Mouse (Mus musculus): Measurements from ENCODE around the gene Asl. TPM values are rescaled to one million over a fixed set of nuclear protein-coding genes. Genes with fewer than 3 reads are reported as not detected.

Gene Asl
- total and polyA plus RNA-seq, 2 experiments from 2014 or later: 15.9 to 21.1 TPM

DNA sequence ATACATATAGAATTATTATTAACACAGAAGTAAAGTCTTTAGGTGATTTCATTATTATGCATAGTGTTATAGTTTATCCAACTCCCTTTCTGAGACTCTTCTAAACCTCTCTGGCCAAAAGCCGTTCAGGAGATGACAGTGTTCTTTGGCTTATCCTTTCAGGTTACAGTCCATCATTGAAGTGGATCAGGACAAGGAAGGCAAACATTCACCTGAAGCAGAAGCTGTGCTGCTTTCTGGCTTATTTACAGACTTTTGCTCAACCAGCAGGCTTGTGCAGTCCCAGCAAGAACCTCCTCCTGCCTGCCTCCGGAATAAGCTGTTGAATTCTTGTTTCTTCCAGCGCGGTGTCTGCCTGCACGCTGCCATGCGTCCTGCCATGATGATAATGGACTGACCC is 44.0 kb upstream of the Asl start, which contains the start of gene Tpst1:
Tpst1 (plus strand) TSS at position 301 of the 400 bp plus-strand sequence.
- Histone ChIP-seq H3K27me3 (ENCODE audit: control insufficient read depth, insufficient read depth, low read length) (peaks cover 6% of the 10 kb centered on the region; the same call in 1 of the 2 replicates), H3K9ac (replicated peaks; ENCODE audit: low read depth, low read length) (no peak within 1 kb of the TSS), H3K4me1 (ENCODE audit: control insufficient read depth, insufficient read depth) (no peaks in the 10 kb centered on the region), H3K27ac (ENCODE audit: low read depth) (no peak within 1 kb of the TSS), H3K4me2 (ENCODE audit: low read depth, low read length) (no peak within 1 kb of the TSS), H3K4me3 (ENCODE audit: low read depth, low read length) (no peak within 1 kb of the TSS), H3K36me3 (replicated peaks; ENCODE audit: control insufficient read depth, insufficient read depth, low read length) (no peaks in the 10 kb centered on the region), H3K9me3 (replicated peaks; ENCODE audit: control insufficient read depth, low read length) (no peaks in the 10 kb centered on the region)
- no peak for TF ChIP-seq EP300 (IDR thresholded peaks at IDR 0.05; ENCODE audit: low read depth)
- TF ChIP-seq CTCF (IDR thresholded peaks at IDR 0.05; ENCODE audit: low read depth): no peak
- 80% methylated on average over 6 of the region's 6 CpGs for WGBS
- DNase-seq (ENCODE audit: low spot score) (no peak), ATAC-seq (ENCODE audit: insufficient read depth, low read depth) (no peak)

DNA sequence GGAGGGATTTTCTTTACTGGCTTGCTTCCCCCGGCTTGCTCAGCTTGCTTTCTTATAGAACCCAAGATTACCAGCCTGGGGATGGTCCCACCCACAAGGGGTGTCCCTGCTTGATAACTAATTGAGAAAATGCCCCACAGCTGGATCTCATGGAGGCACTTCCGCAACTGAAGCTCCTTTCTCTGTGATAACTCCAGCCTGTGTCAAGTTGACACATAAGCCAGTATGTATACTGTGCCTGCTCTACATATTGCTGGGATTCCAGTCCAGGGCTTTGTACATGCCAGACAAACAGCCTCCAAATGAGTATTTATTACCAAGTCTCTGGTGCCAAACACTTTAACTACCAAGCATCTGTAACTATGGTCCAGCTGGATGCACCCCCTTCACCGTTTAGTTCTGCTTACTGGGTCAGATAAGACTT is 38.8 kb upstream of the Asl start:
- Histone ChIP-seq H3K27ac (ENCODE audit: low read depth) (no peak overlapping the region), H3K27me3 (ENCODE audit: control insufficient read depth, insufficient read depth, low read length) (peaks cover 8% of the 10 kb centered on the region; the same call in 1 of the 2 replicates), H3K4me3 (ENCODE audit: low read depth, low read length) (no peak overlapping the region), H3K4me1 (ENCODE audit: control insufficient read depth, insufficient read depth) (no peaks in the 10 kb centered on the region), H3K9me3 (replicated peaks; ENCODE audit: control insufficient read depth, low read length) (0 out of 2 replicates have a peak, but pooled peaks cover 3% of the 10 kb centered on the region), H3K4me2 (ENCODE audit: low read depth, low read length) (no peak overlapping the region), H3K9ac (replicated peaks; ENCODE audit: low read depth, low read length) (no peak overlapping the region), H3K36me3 (replicated peaks; ENCODE audit: control insufficient read depth, insufficient read depth, low read length) (no peaks in the 10 kb centered on the region)
- no peak for ATAC-seq (ENCODE audit: insufficient read depth, low read depth)
- TF ChIP-seq EP300 (IDR thresholded peaks at IDR 0.05; ENCODE audit: low read depth): no peak
- 45% methylated on average over 3 of the region's 3 CpGs for WGBS
- DNase-seq (ENCODE audit: low spot score): no peak

DNA sequence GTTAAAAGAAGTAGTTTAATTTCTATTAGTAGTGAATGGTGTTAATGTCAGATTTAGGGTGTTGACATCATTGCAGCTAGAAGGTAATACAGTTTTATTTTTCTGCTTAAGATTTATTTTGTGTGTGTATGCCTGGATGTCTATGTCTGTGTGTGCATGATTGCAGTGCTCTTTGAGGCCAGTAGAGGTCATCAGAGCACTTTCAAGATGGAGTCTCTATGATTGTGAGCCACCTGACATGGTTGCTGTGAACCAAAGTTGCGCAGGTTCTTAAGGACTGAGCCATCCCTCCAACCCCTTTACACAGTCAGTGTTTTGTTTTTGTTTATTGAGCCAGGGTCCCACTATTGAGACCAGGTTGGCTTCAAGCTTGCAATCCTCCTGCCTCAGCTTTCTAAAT is 36.5 kb upstream of the Asl start:
- H3K9me3 ChIP-seq (replicated peaks; ENCODE audit: control insufficient read depth, low read length): 0 out of 2 replicates have a peak, but pooled peaks cover 3% of the 10 kb centered on the region
- 95% methylated on average over 1 of the region's 1 CpGs for WGBS
- H3K9ac ChIP-seq (replicated peaks; ENCODE audit: low read depth, low read length): no peak overlapping the region
- no peak overlapping the region for H3K4me2 ChIP-seq (ENCODE audit: low read depth, low read length)
- H3K36me3 ChIP-seq (replicated peaks; ENCODE audit: control insufficient read depth, insufficient read depth, low read length): no peaks in the 10 kb centered on the region
- ATAC-seq (ENCODE audit: insufficient read depth, low read depth) (no peak), DNase-seq (ENCODE audit: low spot score) (no peak)
- no peak overlapping the region for H3K4me3 ChIP-seq (ENCODE audit: low read depth, low read length)
- no peak overlapping the region for H3K27ac ChIP-seq (ENCODE audit: low read depth)
- H3K27me3 ChIP-seq (ENCODE audit: control insufficient read depth, insufficient read depth, low read length): peaks cover 8% of the 10 kb centered on the region; the same call in 1 of the 2 replicates
- no peaks in the 10 kb centered on the region for H3K4me1 ChIP-seq (ENCODE audit: control insufficient read depth, insufficient read depth)
- TF ChIP-seq EP300 (IDR thresholded peaks at IDR 0.05; ENCODE audit: low read depth): no peak
- peak; percentile 11; the same call in 1 of the 2 replicates for TF ChIP-seq CTCF (IDR thresholded peaks at IDR 0.05; ENCODE audit: low read depth)

DNA sequence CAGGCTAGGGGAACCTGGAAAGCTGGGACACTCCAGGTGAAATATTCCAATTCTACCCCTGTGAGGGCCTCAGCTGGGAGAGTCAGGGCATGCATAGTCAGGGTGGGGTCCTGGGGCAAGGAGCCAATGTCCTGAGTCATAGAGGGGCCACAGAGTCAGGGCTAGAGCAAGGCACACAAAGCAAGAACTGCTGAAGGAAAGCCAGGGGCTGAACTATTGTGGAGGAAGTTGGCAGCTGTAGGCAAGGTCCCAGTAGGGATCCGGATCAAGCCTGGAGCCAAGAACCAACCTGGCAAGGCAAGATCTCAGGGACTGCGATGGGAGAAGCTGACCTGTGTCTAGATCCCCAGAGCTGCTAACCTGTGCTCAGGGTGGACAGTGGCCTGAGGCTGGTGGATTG is 34.7 kb upstream of the Asl start:
- DNase-seq (ENCODE audit: low spot score) (no peak), ATAC-seq (ENCODE audit: insufficient read depth, low read depth) (no peak)
- Histone ChIP-seq H3K27me3 (ENCODE audit: control insufficient read depth, insufficient read depth, low read length) (0 out of 2 replicates have a peak, but pooled peaks cover 3% of the 10 kb centered on the region), H3K4me2 (ENCODE audit: low read depth, low read length) (no peak overlapping the region), H3K4me1 (ENCODE audit: control insufficient read depth, insufficient read depth) (peaks cover 12% of the 10 kb centered on the region), H3K36me3 (replicated peaks; ENCODE audit: control insufficient read depth, insufficient read depth, low read length) (no peaks in the 10 kb centered on the region), H3K27ac (ENCODE audit: low read depth) (no peak overlapping the region), H3K9me3 (replicated peaks; ENCODE audit: control insufficient read depth, low read length) (0 out of 2 replicates have a peak, but pooled peaks cover 3% of the 10 kb centered on the region), H3K4me3 (ENCODE audit: low read depth, low read length) (no peak overlapping the region), H3K9ac (replicated peaks; ENCODE audit: low read depth, low read length) (no peak overlapping the region)
- TF ChIP-seq EP300 (IDR thresholded peaks at IDR 0.05; ENCODE audit: low read depth) (no peak), CTCF (IDR thresholded peaks at IDR 0.05; ENCODE audit: low read depth) (no peak)
- 75% methylated on average over 2 of the region's 2 CpGs for WGBS

DNA sequence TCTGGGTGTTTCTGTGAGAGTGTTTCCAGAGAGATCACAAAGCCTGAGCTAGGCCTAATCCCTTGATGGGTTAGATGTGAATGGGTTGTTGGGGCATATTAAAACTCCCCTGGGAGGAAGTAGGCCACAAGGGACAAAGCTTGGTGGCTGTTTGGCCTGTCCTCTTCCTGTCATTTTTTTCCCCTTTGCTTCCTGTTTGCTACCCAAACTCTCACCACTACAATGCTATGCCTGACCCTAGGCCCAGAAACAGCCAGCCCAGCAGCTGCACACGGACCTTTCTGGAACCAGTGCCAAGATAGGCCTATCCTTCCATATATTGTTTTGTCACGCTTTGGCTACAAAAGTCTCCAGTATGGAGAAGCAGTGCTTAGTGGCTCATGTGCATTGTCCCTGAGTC is 33.0 kb upstream of the Asl start:
- Histone ChIP-seq H3K36me3 (replicated peaks; ENCODE audit: control insufficient read depth, insufficient read depth, low read length) (no peaks in the 10 kb centered on the region), H3K4me3 (ENCODE audit: low read depth, low read length) (no peak overlapping the region), H3K9me3 (replicated peaks; ENCODE audit: control insufficient read depth, low read length) (0 out of 2 replicates have a peak, but pooled peaks cover 3% of the 10 kb centered on the region), H3K27ac (ENCODE audit: low read depth) (peak overlapping the region; percentile 77), H3K9ac (replicated peaks; ENCODE audit: low read depth, low read length) (no peak overlapping the region), H3K4me1 (ENCODE audit: control insufficient read depth, insufficient read depth) (peaks cover 12% of the 10 kb centered on the region), H3K27me3 (ENCODE audit: control insufficient read depth, insufficient read depth, low read length) (no peaks in the 10 kb centered on the region), H3K4me2 (ENCODE audit: low read depth, low read length) (no peak overlapping the region)
- no peak for DNase-seq (ENCODE audit: low spot score)
- ATAC-seq (ENCODE audit: insufficient read depth, low read depth): peak; percentile 45; the same call in 1 of the 2 replicates
- WGBS: 51% methylated on average over 2 of the region's 2 CpGs
- TF ChIP-seq EP300 (IDR thresholded peaks at IDR 0.05; ENCODE audit: low read depth): peak; percentile 71; the same call in 1 of the 2 replicates
- TF ChIP-seq CTCF (IDR thresholded peaks at IDR 0.05; ENCODE audit: low read depth): no peak

DNA sequence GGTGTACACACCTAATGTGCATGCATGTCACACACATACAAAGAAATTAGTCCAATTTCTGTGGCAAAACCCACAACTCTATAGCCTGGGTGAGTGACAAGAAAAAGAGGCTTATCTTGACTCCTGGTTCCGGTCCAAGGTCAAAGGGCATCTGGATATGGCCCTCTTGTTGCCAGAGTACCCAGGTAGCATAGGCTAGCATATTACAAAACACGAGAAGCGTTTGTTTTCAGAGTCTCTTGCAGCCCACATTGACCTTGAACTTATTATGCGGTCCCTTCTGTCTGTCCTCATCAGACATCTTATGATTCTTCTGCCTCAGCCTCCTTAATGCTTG is 31.2 kb upstream of the Asl start:
- H3K36me3 ChIP-seq (replicated peaks; ENCODE audit: control insufficient read depth, insufficient read depth, low read length): no peaks in the 10 kb centered on the region
- no peak for ATAC-seq (ENCODE audit: insufficient read depth, low read depth)

More for the DNA sequence above, 31.2 kb upstream of the Asl start:
- no peak overlapping the region for H3K9ac ChIP-seq (replicated peaks; ENCODE audit: low read depth, low read length)
- 71% methylated on average over 4 of the region's 4 CpGs for WGBS
- H3K27ac ChIP-seq (ENCODE audit: low read depth): peak overlapping the region; percentile 82
- H3K4me1 ChIP-seq (ENCODE audit: control insufficient read depth, insufficient read depth): peaks cover 12% of the 10 kb centered on the region
- no peak overlapping the region for H3K4me3 ChIP-seq (ENCODE audit: low read depth, low read length)
- no peak for DNase-seq (ENCODE audit: low spot score)
- no peaks in the 10 kb centered on the region for H3K27me3 ChIP-seq (ENCODE audit: control insufficient read depth, insufficient read depth, low read length)
- H3K9me3 ChIP-seq (replicated peaks; ENCODE audit: control insufficient read depth, low read length): no peaks in the 10 kb centered on the region
- no peak overlapping the region for H3K4me2 ChIP-seq (ENCODE audit: low read depth, low read length)
- TF ChIP-seq CTCF (IDR thresholded peaks at IDR 0.05; ENCODE audit: low read depth): no peak
- TF ChIP-seq EP300 (IDR thresholded peaks at IDR 0.05; ENCODE audit: low read depth): no peak
